Mouse (Mus musculus): Measurements from ENCODE around the gene Hivep3. TPM values are rescaled to one million over a fixed set of nuclear protein-coding genes. Genes with fewer than 3 reads are reported as not detected.

The Hivep3 gene
- total and polyA plus RNA-seq, 3 experiments: not detected

- DNase-seq (ENCODE audit: low read depth, low spot score): no peak
- no peaks in the 10 kb centered on the region for H3K9me3 ChIP-seq (replicated peaks; ENCODE audit: insufficient read depth, low read length)
- TF ChIP-seq JUND (IDR thresholded peaks at IDR 0.05; ENCODE audit: low read depth, low read length): no peak
- no peak for TF ChIP-seq CTCF (IDR thresholded peaks at IDR 0.05 in 2 of 3, conservative IDR thresholded peaks at IDR 0.05 in 1 of 3; ENCODE audit: control insufficient read depth in 1 of 3, insufficient read depth in 1 of 3, low read depth in 2 of 3, low read length in 3 of 3, poor library complexity in 1 of 3, severe bottlenecking in 1 of 3)
- no peak for TF ChIP-seq UBTF (IDR thresholded peaks at IDR 0.05; ENCODE audit: borderline replicate concordance, insufficient read depth, low read depth, low read length)
- no peak for TF ChIP-seq MXI1 (IDR thresholded peaks at IDR 0.05; ENCODE audit: low read depth, low read length)
- TF ChIP-seq MAZ (IDR thresholded peaks at IDR 0.05; ENCODE audit: low read depth, low read length): no peak
- no peak for TF ChIP-seq POLR2A (IDR thresholded peaks at IDR 0.05; ENCODE audit: control insufficient read depth in 1 of 2, insufficient read depth in 1 of 2, low read depth in 1 of 2, low read length in 2 of 2, poor library complexity in 1 of 2)
- TF ChIP-seq HCFC1 (IDR thresholded peaks at IDR 0.05; ENCODE audit: low read depth, low read length): no peak
- TF ChIP-seq SIN3A (IDR thresholded peaks at IDR 0.05; ENCODE audit: low read length): no peak
- TF ChIP-seq GATA1 (IDR thresholded peaks at IDR 0.05; ENCODE audit: low read depth, low read length): no peak
- TF ChIP-seq POLR2AphosphoS5 (IDR thresholded peaks at IDR 0.05; ENCODE audit: borderline replicate concordance, low read depth, low read length): no peak
- no peak overlapping the region for H3K27ac ChIP-seq (ENCODE audit: control insufficient read depth, low read depth, low read length)
- no peaks in the 10 kb centered on the region for H3K4me1 ChIP-seq (ENCODE audit: control insufficient read depth in 1 of 2, insufficient read depth in 2 of 2, low read length in 2 of 2)
- no peaks in the 10 kb centered on the region for H3K79me2 ChIP-seq (ENCODE audit: control insufficient read depth, insufficient read depth, low read length, poor library complexity)
- no peaks in the 10 kb centered on the region for H3K27me3 ChIP-seq (ENCODE audit: control insufficient read depth in 1 of 2, insufficient read depth in 2 of 2, low read length in 2 of 2)
- no peaks in the 10 kb centered on the region for H3K36me3 ChIP-seq (ENCODE audit: control insufficient read depth in 1 of 2, insufficient read depth in 2 of 2, low read length in 2 of 2)
- no peak overlapping the region for H3K4me3 ChIP-seq (ENCODE audit: control insufficient read depth in 1 of 2, insufficient read depth in 1 of 2, low read depth in 2 of 2, low read length in 2 of 2)
- no peak overlapping the region for H3K9ac ChIP-seq (ENCODE audit: control insufficient read depth, low read depth, low read length, poor library complexity, severe bottlenecking)
Measured at GRCm38 (mm10) chr4:119947232-119948162, 213.9 kb downstream of the Hivep3 start.

DNA sequence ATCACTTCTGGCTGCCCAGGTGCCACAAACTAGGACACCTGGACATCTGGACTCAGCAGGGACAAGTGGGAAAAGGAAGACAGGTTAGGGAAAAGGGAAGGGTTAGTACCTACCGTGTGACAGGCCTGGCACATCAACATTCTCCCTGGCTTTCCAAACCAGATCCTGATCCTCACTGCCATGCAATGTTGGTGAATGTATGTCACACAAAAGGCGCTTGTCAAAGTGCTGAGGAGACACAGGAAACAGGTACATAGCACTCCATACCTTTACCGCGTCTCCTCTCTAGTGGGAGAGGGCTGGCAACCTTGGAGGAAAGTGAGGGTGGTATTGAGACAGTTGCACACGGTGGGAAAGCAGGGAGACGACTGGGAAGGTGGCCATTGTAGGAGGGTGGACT lies 214.8 kb downstream of the Hivep3 start:
- Histone ChIP-seq H3K79me2 (ENCODE audit: control insufficient read depth, insufficient read depth, low read length, poor library complexity) (no peaks in the 10 kb centered on the region), H3K9ac (ENCODE audit: control insufficient read depth, low read depth, low read length, poor library complexity, severe bottlenecking) (no peak overlapping the region), H3K9me3 (replicated peaks; ENCODE audit: insufficient read depth, low read length) (no peaks in the 10 kb centered on the region), H3K36me3 (ENCODE audit: control insufficient read depth in 1 of 2, insufficient read depth in 2 of 2, low read length in 2 of 2) (no peaks in the 10 kb centered on the region), H3K27me3 (ENCODE audit: control insufficient read depth in 1 of 2, insufficient read depth in 2 of 2, low read length in 2 of 2) (no peaks in the 10 kb centered on the region), H3K27ac (ENCODE audit: control insufficient read depth, low read depth, low read length) (no peak overlapping the region), H3K4me3 (ENCODE audit: control insufficient read depth in 1 of 2, insufficient read depth in 1 of 2, low read depth in 2 of 2, low read length in 2 of 2) (no peak overlapping the region), H3K4me1 (ENCODE audit: control insufficient read depth in 1 of 2, insufficient read depth in 2 of 2, low read length in 2 of 2) (no peaks in the 10 kb centered on the region)
- no peak for DNase-seq (ENCODE audit: low read depth, low spot score)
- TF ChIP-seq TBP (IDR thresholded peaks at IDR 0.05; ENCODE audit: low read depth, low read length) (no peak), TAL1 (IDR thresholded peaks at IDR 0.05; ENCODE audit: low read length) (no peak), MYB (IDR thresholded peaks at IDR 0.05; ENCODE audit: low read depth, low read length) (no peak), UBTF (IDR thresholded peaks at IDR 0.05; ENCODE audit: borderline replicate concordance, insufficient read depth, low read depth, low read length) (no peak), MYC (IDR thresholded peaks at IDR 0.05; ENCODE audit: low read depth, low read length) (no peak)

All from MEL (cell line).